Mouse (Mus musculus) cerebellum, adult 2 months (tissue): ENCODE results near the gene Acox1.

Experiments
- CTCF ChIP-seq: fragments of 200-500 bp; IDR thresholded peaks from 2 replicates; pipeline ENCODE4 v1.5.1; 2011; ENCODE audit warnings: low read depth, mild to moderate bottlenecking, control low read depth, low read length, moderate library complexity, borderline replicate concordance; ENCODE audit not compliant: insufficient read depth
- POLR2A ChIP-seq: fragments of 200-500 bp; IDR thresholded peaks from 2 replicates; pipeline ENCODE4 v1.6.1; 2011; ENCODE audit warnings: low read length, control low read depth, borderline replicate concordance; ENCODE audit not compliant: insufficient read depth

DNA sequence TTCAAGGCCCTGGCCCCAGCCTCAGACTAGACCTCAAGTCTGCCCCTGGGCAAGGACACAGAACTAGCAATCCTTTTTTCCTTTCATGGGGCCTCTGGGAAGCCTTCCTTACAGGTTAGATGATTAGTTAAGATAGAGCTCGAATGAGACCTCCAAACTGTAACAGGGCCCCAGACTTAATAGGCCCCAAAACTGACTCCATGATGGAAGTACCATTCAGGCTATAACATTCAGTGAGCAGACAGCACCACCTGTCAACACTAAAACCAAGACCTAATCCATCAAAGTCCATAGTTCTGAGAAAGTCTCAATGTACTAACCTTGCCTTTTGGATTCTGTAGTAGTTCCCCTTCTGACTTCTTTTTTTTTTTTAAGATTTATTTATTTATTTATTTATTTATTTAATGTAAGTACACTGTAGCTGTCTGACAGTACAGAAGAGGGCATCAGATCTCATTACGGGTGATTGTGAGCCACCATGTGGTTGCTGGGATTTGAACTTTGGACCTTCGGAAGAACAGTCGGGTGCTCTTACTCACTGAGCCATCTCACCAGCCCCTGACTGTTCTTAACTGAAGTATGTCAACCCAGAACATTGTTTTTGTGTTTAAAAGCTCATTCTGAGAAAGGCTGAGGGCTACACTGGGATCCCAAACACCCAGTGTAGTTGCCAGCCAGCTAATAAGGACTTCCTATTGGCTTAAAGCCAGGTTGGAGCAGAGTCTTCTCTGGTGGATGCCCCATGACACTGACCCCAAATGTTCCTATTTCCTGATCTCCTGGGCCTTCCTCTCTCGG, 28.6 kb downstream of the Acox1 start:
- no peak for TF ChIP-seq POLR2A
- no peak for TF ChIP-seq CTCF
